Mouse (Mus musculus) neural tube, embryonic 10.5 days (tissue): Measurements from ENCODE around the gene Kif14.

Experiments used
- DNase-seq: peaks from one replicate; pipeline ENCODE4 v3.0.0-alpha.2; 2017; ENCODE audit warnings: low spot score; ENCODE audit errors: extremely low spot score

Kif14 gene

GRCm38 (mm10) chr1:136466143-136466811, at the start of gene Kif14:
Gene Kif14, plus strand, starts transcription at chr1:136466343.
- peak; percentile 96 for DNase-seq

DNA sequence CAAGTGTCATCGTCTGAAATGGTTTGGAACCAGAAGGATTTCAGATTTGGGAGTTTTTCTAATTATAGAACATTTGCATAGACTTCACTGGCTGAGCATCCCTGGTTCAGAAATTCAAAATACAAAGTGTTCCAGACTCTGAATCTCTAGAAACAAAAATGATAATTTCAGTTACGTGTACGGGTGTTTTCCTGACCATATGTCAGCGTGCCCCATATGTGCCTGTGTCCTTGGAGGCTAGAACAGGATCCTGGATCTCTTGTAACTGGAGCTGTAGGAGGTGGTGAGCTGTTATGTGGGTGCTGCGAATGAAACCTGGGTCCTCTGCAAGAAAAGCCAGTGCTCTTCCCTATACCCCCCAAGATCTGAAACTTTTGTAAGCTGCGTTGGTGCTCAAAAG, 47.8 kb upstream of the Kif14 start:
- DNase-seq, result no peak

- no peak for DNase-seq
These were observed 38.8 kb upstream of the Kif14 start for GRCm38 (mm10) chr1:136427166-136427969.

GRCm38 (mm10) chr1:136428981-136429380, 37.2 kb upstream of the Kif14 start:
- no peak for DNase-seq

- DNase-seq, result no peak
These were observed 35.9 kb upstream of the Kif14 start for GRCm38 (mm10) chr1:136430126-136430818.

DNA sequence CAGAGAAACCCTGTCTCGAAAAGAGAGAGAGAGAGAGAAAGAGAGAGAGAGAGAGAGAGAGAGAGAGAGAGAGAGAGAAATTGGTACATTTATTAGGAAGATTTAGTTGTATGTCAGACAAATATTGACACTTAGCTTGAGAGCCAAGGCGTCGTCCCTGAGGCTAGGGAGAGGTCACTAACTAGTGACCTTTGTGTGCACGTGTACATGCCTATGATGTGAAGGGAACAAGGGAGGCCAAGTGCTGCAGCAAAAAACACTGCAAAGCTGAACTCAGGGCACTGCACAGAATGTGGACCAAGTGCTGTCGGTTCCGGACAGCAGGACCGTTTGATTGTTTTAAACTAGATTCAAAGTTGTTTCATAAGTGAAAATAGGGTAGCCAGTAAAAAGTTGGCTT, 25.4 kb upstream of the Kif14 start:
- no peak for DNase-seq

GRCm38 (mm10) chr1:136442809-136443208, 23.3 kb upstream of the Kif14 start:
- no peak for DNase-seq

DNA sequence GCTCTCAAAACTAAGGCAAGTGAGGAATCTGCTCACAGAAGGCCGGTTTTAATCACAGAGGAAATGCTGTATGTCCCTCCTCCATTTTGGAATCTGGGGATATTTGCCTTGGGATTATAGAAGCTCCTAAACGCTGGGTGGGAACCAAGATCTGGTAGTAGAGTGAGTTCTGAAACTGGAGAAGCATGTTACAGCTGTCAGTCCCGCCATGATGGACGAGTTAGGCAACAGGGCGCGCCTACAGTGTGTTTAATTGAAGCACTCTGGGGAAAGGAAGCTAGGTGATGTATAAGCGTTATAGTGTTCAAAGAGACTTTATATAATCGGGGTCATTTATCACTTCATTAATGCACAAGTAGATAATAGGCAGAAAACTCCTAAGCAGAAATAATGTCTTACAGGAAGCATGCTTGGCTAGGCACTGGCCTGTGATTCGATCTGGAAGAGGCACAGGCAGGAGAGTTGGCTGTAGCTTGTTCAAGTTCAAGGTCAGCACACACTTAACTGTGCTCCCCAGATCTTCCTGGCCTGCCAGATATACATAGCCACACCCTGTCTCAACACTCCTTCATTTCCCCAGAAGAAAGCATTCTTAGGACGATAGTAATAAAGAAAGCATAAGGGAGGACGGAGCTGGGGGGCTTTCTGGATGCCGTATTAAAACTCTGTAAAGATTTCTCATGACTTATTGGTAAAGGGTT, 21.4 kb upstream of the Kif14 start:
- no peak for DNase-seq

- no peak for DNase-seq
These were observed 19.2 kb upstream of the Kif14 start for GRCm38 (mm10) chr1:136446933-136447332.

GRCm38 (mm10) chr1:136447338-136447737, 18.8 kb upstream of the Kif14 start:
- DNase-seq, result no peak

- no peak for DNase-seq
These were observed 16.6 kb upstream of the Kif14 start for GRCm38 (mm10) chr1:136449541-136449940.

- no peak for DNase-seq
These were observed 15.9 kb upstream of the Kif14 start for GRCm38 (mm10) chr1:136450206-136450605.

- no peak for DNase-seq
These were observed 13.7 kb upstream of the Kif14 start for GRCm38 (mm10) chr1:136452421-136452820.

- DNase-seq, result no peak
These were observed 10.2 kb upstream of the Kif14 start for GRCm38 (mm10) chr1:136455756-136456585.

DNA sequence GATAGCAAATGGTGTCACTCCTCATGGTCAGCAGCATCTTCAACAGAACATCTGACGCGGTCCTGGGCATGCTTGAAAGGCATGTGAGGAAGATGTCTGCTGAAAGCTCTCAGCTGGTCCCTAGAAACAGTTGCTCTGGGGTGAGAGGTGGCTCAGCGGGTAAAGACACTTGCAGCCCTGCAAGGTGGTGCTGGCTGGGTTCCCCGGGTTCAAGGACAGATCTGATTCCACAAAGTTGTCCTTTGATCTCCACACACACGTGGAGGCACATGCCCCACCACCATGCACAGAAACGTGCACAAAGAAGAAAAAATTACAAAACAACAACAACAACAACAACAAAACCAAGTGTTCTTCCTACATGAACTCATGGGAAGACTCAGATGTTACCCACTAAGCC, 9.4 kb upstream of the Kif14 start:
- DNase-seq, result no peak

- no peak for DNase-seq
These were observed 8.7 kb upstream of the Kif14 start for GRCm38 (mm10) chr1:136457403-136457802.

DNA sequence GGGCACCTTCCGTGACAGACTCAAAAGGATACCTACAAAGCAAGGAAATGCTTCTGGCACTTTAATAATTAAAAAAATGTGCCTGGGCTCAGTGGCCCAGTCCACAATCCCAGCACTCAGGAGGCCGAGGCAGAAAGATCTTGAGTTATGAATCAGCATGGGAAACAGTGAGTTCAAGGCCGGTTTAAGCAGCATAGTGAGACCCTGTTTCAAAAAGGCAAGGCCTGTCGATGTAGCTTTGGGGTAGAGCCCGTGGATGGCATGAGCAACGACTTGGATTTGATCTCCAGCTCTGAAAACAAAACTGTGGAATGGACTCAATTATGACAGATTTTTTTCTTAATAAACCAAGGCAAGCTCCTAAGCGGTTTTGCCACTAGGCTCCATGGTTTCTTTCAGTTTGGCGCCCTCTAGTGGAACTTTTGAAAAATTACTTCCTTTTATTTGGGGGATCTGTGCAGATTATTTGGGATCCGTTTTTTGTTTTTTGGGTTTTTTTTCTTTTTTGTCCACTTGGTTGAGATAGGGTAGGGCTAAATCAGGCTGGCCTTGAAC, 7.4 kb upstream of the Kif14 start:
- DNase-seq, result peak; percentile 32

- DNase-seq, result no peak
These were observed 3.7 kb upstream of the Kif14 start for GRCm38 (mm10) chr1:136462443-136462842.

DNA sequence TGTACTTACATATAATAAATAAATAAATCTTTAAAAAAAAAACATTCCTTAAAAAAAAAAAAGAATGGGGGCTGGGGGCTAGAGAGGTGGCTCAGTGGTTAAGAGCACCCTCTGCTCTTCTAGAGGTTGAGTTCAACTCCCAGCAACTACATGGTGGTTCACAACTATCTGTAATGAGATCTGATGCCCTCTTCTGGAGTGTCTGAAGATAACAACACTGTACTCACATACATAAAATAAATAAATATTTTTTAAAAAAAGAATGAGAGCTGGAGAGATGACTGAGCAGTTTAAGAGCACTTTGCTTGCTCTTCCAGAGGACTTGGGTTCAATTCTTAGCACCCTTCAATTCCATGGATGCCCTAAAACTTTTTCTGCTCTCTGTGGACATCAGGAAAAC, 975 bp upstream of the Kif14 start:
- no peak for DNase-seq

GRCm38 (mm10) chr1:136469408-136469807, 3.3 kb downstream of the Kif14 start:
- DNase-seq, result no peak
